Mouse (Mus musculus) CH12.LX (cell line): Measurements from ENCODE around the gene Kptn.

Experiments
- BHLHE40 ChIP-seq: IDR thresholded peaks from 2 replicates; pipeline ENCODE4 v1.6.1; 2011; ENCODE audit warnings: mild to moderate bottlenecking, low read depth, low read length, improper control_type of control experiment
- CHD2 ChIP-seq: IDR thresholded peaks from 2 replicates; pipeline ENCODE4 v1.6.1; 2011; ENCODE audit warnings: low read length, improper control_type of control experiment
- CTCF ChIP-seq, 2 experiments: IDR thresholded peaks in 1 of 2; conservative IDR thresholded peaks in 1 of 2; 2 replicates each; pipeline ENCODE4 v1.5.1; 2011 to 2012; ENCODE audit warnings: low read depth in 2 of 2, low read length in 2 of 2, improper control_type of control experiment in 1 of 2, inconsistent platforms in 1 of 2, mild to moderate bottlenecking in 1 of 2, moderate library complexity in 1 of 2
- ELF1 ChIP-seq: IDR thresholded peaks from 2 replicates; pipeline ENCODE4 v1.6.1; 2014; ENCODE audit warnings: low read depth, mild to moderate bottlenecking, inconsistent platforms, low read length, improper control_type of control experiment
- GABPA ChIP-seq: IDR thresholded peaks from 2 replicates; pipeline ENCODE4 v1.6.1; 2012; ENCODE audit warnings: low read depth, low read length, improper control_type of control experiment, inconsistent platforms; ENCODE audit not compliant: insufficient replicate concordance
- IRF4 ChIP-seq: IDR thresholded peaks from 2 replicates; pipeline ENCODE4 v1.6.1; 2014; ENCODE audit warnings: low read depth, mild to moderate bottlenecking, inconsistent platforms, low read length, improper control_type of control experiment
- JUND ChIP-seq: conservative IDR thresholded peaks from 2 replicates; pipeline ENCODE4 v1.6.1; 2011; ENCODE audit warnings: low read depth, low read length, improper control_type of control experiment
- KAT2A ChIP-seq: IDR thresholded peaks from 2 replicates; pipeline ENCODE4 v1.6.1; 2012; ENCODE audit warnings: low read length, improper control_type of control experiment, inconsistent platforms; ENCODE audit not compliant: insufficient replicate concordance
- MYC ChIP-seq: IDR thresholded peaks from 2 replicates; pipeline ENCODE4 v1.6.1; 2011; ENCODE audit warnings: low read depth, mild to moderate bottlenecking, improper control_type of control experiment, low read length
- POLR2A ChIP-seq: IDR thresholded peaks from 2 replicates; pipeline ENCODE4 v1.6.1; 2011; ENCODE audit warnings: low read depth, mild to moderate bottlenecking, improper control_type of control experiment, low read length
- POLR2AphosphoS2 ChIP-seq: IDR thresholded peaks from 2 replicates; pipeline ENCODE4 v1.6.1; 2011; ENCODE audit warnings: low read depth, low read length, improper control_type of control experiment
- TCF12 ChIP-seq: IDR thresholded peaks from 2 replicates; pipeline ENCODE4 v1.6.1; 2014; ENCODE audit warnings: low read depth, mild to moderate bottlenecking, inconsistent platforms, low read length, improper control_type of control experiment
- UBTF ChIP-seq: IDR thresholded peaks from 2 replicates; pipeline ENCODE4 v1.6.1; 2012; ENCODE audit warnings: low read depth, mild to moderate bottlenecking, inconsistent platforms, low read length, improper control_type of control experiment, moderate library complexity
- USF1 ChIP-seq: IDR thresholded peaks from 2 replicates; pipeline ENCODE4 v1.6.1; 2014; ENCODE audit warnings: low read depth, mild to moderate bottlenecking, inconsistent platforms, low read length, improper control_type of control experiment

- TF ChIP-seq CTCF (conservative IDR thresholded peaks at IDR 0.05 in 1 of 2, IDR thresholded peaks at IDR 0.05 in 1 of 2; ENCODE audit: low read depth in 2 of 2, low read length in 2 of 2), result no peak
- TF ChIP-seq JUND, result no peak
- no peak for TF ChIP-seq GABPA
- TF ChIP-seq POLR2AphosphoS2, result no peak
- TF ChIP-seq IRF4, result no peak
- no peak for TF ChIP-seq BHLHE40
- no peak for TF ChIP-seq USF1
- TF ChIP-seq MYC, result no peak
- TF ChIP-seq CHD2, result no peak
- no peak for TF ChIP-seq KAT2A
- TF ChIP-seq TCF12, result no peak
- no peak for TF ChIP-seq POLR2A
- no peak for TF ChIP-seq ELF1
- TF ChIP-seq UBTF, result no peak
Observed at GRCm38 (mm10) chr7:16150191-16151145, 30.8 kb downstream of the Kptn start.
